Mouse (Mus musculus) erythroblast, embryonic 14.5 days (primary cell): ENCODE data around the gene H2al1d. TPM values are rescaled to one million over a fixed set of nuclear protein-coding genes. Genes with fewer than 3 reads are reported as not detected.
"Not testable (repeated sequence)": the region's sequence is repeated elsewhere in the genome, so short reads cannot be mapped to it uniquely, and the experiment has no call there.

Experiments
- H3K27me3 ChIP-seq: 2 replicates; pipeline ENCODE4 v1.6.1; 2012; ENCODE audit warnings: inconsistent platforms; ENCODE audit not compliant: control insufficient read depth
- H3K36me3 ChIP-seq: 2 replicates; pipeline ENCODE4 v1.6.1; 2012; ENCODE audit warnings: mild to moderate bottlenecking, inconsistent platforms; ENCODE audit not compliant: control insufficient read depth
- H3K4me1 ChIP-seq: 2 replicates; pipeline ENCODE4 v1.6.1; 2012; ENCODE audit warnings: inconsistent platforms; ENCODE audit not compliant: control insufficient read depth
- H3K4me3 ChIP-seq: replicated peaks from 2 replicates; pipeline ENCODE3; 2012; ENCODE audit warnings: moderate library complexity, mild to moderate bottlenecking, inconsistent platforms
- H3K9me3 ChIP-seq: 2 replicates; pipeline ENCODE4 v1.6.1; 2012; ENCODE audit warnings: low read length, inconsistent platforms, mixed read lengths; ENCODE audit not compliant: control insufficient read depth
- GATA1 ChIP-seq: IDR thresholded peaks from 2 replicates; pipeline ENCODE4 v1.6.1; 2012; ENCODE audit warnings: low read length, inconsistent platforms, mixed read lengths
- TAL1 ChIP-seq: IDR thresholded peaks from 3 replicates; pipeline ENCODE4 v1.6.1; 2012; ENCODE audit warnings: low read length, inconsistent platforms, mixed read lengths
- polyA plus RNA-seq: library from polyadenylated mRNA; stranded (reverse); fragments of >175 nt; gene quantifications from 2 replicates; pipeline ENCODE4 v1.2.3, GENCODE M21; 2012

Gene H2al1d
- not detected in 2 replicates for polyA plus RNA-seq

DNA sequence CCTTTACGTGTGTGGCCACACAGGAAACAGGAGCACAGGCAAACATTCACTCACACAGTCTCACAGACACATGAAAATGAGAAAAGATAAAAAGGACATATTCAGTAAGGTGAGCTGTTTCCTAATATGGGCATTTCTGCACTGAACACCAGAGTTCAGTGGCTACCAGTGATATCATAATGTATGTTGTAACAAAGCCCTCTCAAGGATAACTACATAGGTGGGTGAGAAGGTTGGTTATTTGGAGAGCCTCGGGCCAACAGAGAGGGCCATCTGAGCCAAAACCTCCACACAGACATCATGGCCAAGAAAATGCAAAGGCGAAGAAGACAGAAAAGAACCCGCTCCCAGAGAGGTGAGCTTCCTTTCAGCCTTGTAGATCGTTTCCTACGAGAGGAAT is at the start of gene H2al1d:
TSS of gene H2al1d (plus strand) at position 301 of the 400 bp plus-strand sequence.
- H3K4me1 ChIP-seq, H3K9me3 ChIP-seq, H3K4me3 ChIP-seq: not testable (repeated sequence)

DNA sequence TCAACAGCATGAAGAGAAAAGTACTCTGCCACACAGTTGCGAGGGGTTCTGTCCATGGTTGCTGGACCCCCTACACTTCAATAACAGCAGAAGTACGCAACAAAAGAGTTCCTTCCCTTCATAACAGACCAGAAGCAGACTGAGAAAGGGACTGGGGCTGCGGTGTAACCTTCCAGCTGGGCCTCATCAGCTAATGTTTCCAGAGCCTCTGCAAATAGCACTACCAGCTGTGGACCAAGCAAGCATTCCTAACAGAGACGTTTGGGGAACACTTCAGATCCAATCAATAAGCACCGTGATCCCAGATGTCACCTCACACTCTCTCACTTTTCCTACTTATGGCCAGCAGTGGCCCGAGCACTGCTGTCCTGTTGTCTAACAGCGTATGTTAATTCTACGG is 43.7 kb upstream of the H2al1d start:
- H3K4me1 ChIP-seq = no peaks in the 10 kb centered on the region
- no peaks in the 10 kb centered on the region for H3K36me3 ChIP-seq
- no peak for TF ChIP-seq TAL1
- H3K4me3 ChIP-seq = no peak overlapping the region
- H3K9me3 ChIP-seq = no peaks in the 10 kb centered on the region
- H3K27me3 ChIP-seq = no peaks in the 10 kb centered on the region

More for the DNA sequence above, at the start of gene H2al1d:
- not testable (repeated sequence) for H3K27me3 ChIP-seq, H3K36me3 ChIP-seq

GRCm38 (mm10) chrX:11267791-11268190 is 40.8 kb upstream of the H2al1d start:
- H3K4me3 ChIP-seq = no peak overlapping the region

GRCm38 (mm10) chrX:11269074-11269473 is 39.5 kb upstream of the H2al1d start:
- no peaks in the 10 kb centered on the region for H3K9me3 ChIP-seq
- H3K27me3 ChIP-seq = no peaks in the 10 kb centered on the region
- H3K36me3 ChIP-seq = no peaks in the 10 kb centered on the region
- no peak overlapping the region for H3K4me3 ChIP-seq
- H3K4me1 ChIP-seq = no peaks in the 10 kb centered on the region
- TF ChIP-seq TAL1 (no peak), GATA1 (no peak)

More at GRCm38 (mm10) chrX:11267791-11268190, 40.8 kb upstream of the H2al1d start:
- H3K9me3 ChIP-seq = no peaks in the 10 kb centered on the region
- TF ChIP-seq TAL1 (no peak), GATA1 (no peak)
- no peaks in the 10 kb centered on the region for H3K36me3 ChIP-seq
- H3K27me3 ChIP-seq = no peaks in the 10 kb centered on the region
- H3K4me1 ChIP-seq = no peaks in the 10 kb centered on the region

DNA sequence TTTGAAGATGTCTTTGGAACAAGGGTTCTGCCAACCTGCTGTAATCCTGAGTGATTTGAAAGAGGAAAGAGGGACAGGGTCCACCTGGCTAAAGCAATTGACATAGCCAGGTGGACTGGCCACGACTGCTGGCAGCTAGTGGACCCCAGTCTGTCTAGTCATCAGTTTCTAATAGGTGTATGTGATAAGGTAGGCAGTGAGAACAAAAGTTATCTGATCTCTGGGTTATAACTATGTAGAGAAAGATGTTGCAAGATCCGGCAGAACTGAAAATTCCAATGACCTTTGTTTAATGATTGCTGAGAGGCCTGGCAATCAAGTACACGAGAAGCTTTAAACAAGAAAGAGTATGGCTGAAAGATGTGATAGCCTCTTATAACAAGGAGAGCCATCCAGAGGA is 35.4 kb upstream of the H2al1d start:
- Histone ChIP-seq H3K9me3 (no peaks in the 10 kb centered on the region), H3K4me1 (no peaks in the 10 kb centered on the region), H3K4me3 (no peak overlapping the region), H3K36me3 (no peaks in the 10 kb centered on the region), H3K27me3 (no peaks in the 10 kb centered on the region)
- TF ChIP-seq TAL1 (no peak), GATA1 (no peak)

DNA sequence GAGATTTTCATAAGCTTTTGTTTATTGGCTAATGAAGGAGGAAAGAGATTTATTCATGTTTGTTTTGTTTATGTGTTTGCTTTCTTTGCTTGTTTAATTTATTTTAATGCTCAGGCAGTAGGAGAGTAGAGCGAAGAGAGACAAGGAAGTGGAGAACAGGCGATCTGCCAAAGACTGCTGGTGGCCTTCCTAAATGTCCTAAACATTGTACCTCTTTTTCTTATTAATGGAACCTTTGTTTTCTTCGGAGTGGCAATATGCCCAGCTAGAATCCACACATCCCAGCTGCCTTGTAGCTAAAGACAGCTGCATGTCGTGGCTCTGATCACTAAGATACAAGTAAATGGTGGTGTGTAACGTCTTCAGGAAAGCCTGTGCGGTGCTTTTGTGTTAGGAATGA is 31.5 kb upstream of the H2al1d start:
- Histone ChIP-seq H3K27me3 (no peaks in the 10 kb centered on the region), H3K36me3 (no peaks in the 10 kb centered on the region), H3K4me1 (no peaks in the 10 kb centered on the region)

GRCm38 (mm10) chrX:11280741-11281140 is 27.9 kb upstream of the H2al1d start:
- no peaks in the 10 kb centered on the region for H3K9me3 ChIP-seq
- H3K4me1 ChIP-seq = no peaks in the 10 kb centered on the region
- no peak for TF ChIP-seq TAL1
- no peak for TF ChIP-seq GATA1
- no peaks in the 10 kb centered on the region for H3K36me3 ChIP-seq
- H3K4me3 ChIP-seq = no peak overlapping the region
- H3K27me3 ChIP-seq = no peaks in the 10 kb centered on the region

More for the DNA sequence above, 31.5 kb upstream of the H2al1d start:
- Histone ChIP-seq H3K9me3 (no peaks in the 10 kb centered on the region), H3K4me3 (no peak overlapping the region)
- TF ChIP-seq GATA1 = no peak
- TF ChIP-seq TAL1 = no peak

- Histone ChIP-seq H3K27me3 (no peaks in the 10 kb centered on the region), H3K4me3 (no peak overlapping the region), H3K36me3 (no peaks in the 10 kb centered on the region), H3K4me1 (no peaks in the 10 kb centered on the region), H3K9me3 (no peaks in the 10 kb centered on the region)
- no peak for TF ChIP-seq TAL1
- no peak for TF ChIP-seq GATA1
These were observed 20.2 kb upstream of the H2al1d start for GRCm38 (mm10) chrX:11288306-11288882.

DNA sequence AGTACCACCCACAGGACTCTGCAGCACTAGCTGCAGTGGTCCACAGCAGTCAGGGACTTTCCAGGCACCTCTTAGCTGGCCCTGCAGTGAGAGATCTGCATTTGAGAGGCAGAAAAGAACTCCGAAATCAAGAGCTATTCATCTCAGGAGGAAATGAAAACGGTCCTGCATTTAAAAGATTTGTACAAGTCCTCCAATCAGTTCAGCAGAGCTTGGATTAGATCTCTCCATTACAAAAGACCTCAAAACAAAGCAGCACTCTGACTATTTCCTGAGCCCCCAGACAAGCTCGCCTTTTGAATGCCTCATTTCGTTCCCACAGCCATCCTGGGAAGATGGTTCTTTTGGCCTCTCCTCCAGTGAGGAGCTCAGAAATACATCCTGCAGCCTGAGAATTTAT is 19.4 kb upstream of the H2al1d start:
- no peak for TF ChIP-seq GATA1
- no peak for TF ChIP-seq TAL1
- Histone ChIP-seq H3K4me3 (no peak overlapping the region), H3K9me3 (no peaks in the 10 kb centered on the region), H3K4me1 (no peaks in the 10 kb centered on the region), H3K36me3 (no peaks in the 10 kb centered on the region), H3K27me3 (no peaks in the 10 kb centered on the region)

DNA sequence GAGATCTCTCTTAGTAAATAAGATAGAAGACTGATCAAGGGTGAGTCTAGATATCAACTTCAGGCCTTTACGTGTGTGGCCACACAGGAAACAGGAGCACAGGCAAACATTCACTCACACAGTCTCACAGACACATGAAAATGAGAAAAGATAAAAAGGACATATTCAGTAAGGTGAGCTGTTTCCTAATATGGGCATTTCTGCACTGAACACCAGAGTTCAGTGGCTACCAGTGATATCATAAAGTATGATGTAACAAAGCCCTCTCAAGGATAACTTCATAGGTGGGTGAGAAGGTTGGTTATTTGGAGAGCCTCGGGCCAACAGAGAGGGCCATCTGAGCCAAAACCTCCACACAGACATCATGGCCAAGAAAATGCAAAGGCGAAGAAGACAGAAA is 9.7 kb upstream of the H2al1d start, which contains the start of gene H2al1a:
TSS of gene H2al1a (plus strand) at position 301 of the 400 bp plus-strand sequence.
- not testable (repeated sequence) for H3K36me3 ChIP-seq, H3K9me3 ChIP-seq, H3K4me1 ChIP-seq, H3K27me3 ChIP-seq, H3K4me3 ChIP-seq

DNA sequence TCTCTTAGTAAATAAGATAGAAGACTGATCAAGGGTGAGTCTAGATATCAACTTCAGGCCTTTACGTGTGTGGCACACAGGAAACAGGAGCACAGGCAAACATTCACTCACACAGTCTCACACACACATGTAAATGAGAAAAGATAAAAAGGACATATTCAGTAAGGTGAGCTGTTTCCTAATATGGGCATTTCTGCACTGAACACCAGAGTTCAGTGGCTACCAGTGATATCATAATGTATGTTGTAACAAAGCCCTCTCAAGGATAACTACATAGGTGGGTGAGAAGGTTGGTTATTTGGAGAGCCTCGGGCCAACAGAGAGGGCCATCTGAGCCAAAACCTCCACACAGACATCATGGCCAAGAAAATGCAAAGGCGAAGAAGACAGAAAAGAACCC is 6.5 kb upstream of the H2al1d start, which contains the start of gene H2al1b:
TSS of gene H2al1b (plus strand) at position 301 of the 400 bp plus-strand sequence.
- not testable (repeated sequence) for H3K36me3 ChIP-seq, H3K4me1 ChIP-seq, H3K27me3 ChIP-seq, H3K4me3 ChIP-seq, H3K9me3 ChIP-seq

GRCm38 (mm10) chrX:11305355-11305754 is 3.3 kb upstream of the H2al1d start, which contains the start of gene H2al1c:
Gene H2al1c, plus strand, starts transcription at chrX:11305655.
- H3K27me3 ChIP-seq, H3K9me3 ChIP-seq, H3K36me3 ChIP-seq, H3K4me1 ChIP-seq, H3K4me3 ChIP-seq: not testable (repeated sequence)

DNA sequence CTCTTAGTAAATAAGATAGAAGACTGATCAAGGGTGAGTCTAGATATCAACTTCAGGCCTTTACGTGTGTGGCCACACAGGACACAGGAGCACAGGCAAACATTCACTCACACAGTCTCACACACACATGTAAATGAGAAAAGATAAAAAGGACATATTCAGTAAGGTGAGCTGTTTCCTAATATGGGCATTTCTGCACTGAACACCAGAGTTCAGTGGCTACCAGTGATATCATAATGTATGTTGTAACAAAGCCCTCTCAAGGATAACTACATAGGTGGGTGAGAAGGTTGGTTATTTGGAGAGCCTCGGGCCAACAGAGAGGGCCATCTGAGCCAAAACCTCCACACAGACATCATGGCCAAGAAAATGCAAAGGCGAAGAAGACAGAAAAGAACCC is 3.0 kb downstream of the H2al1d start, which contains the start of gene H2al1e:
TSS of gene H2al1e (plus strand) at position 301 of the 400 bp plus-strand sequence.
- H3K9me3 ChIP-seq, H3K4me1 ChIP-seq, H3K4me3 ChIP-seq, H3K36me3 ChIP-seq, H3K27me3 ChIP-seq: not testable (repeated sequence)

GRCm38 (mm10) chrX:11314858-11315257 is 6.2 kb downstream of the H2al1d start, which contains the start of gene H2al1f:
Gene H2al1f, plus strand, starts transcription at chrX:11315158.
- H3K4me3 ChIP-seq, H3K4me1 ChIP-seq, H3K27me3 ChIP-seq, H3K36me3 ChIP-seq, H3K9me3 ChIP-seq: not testable (repeated sequence)
